Mouse (Mus musculus) liver, embryonic 14.5 days (tissue): ENCODE results near the gene Runx2.

ENCODE experiments used
- CTCF ChIP-seq: IDR thresholded peaks from 2 replicates; pipeline ENCODE4 v1.5.1; 2016; ENCODE audit warnings: antibody characterized with exemption, low read depth, control low read depth
- EP300 ChIP-seq: IDR thresholded peaks from 2 replicates; pipeline ENCODE4 v1.6.1; 2016; ENCODE audit warnings: antibody characterized with exemption, low read depth

DNA sequence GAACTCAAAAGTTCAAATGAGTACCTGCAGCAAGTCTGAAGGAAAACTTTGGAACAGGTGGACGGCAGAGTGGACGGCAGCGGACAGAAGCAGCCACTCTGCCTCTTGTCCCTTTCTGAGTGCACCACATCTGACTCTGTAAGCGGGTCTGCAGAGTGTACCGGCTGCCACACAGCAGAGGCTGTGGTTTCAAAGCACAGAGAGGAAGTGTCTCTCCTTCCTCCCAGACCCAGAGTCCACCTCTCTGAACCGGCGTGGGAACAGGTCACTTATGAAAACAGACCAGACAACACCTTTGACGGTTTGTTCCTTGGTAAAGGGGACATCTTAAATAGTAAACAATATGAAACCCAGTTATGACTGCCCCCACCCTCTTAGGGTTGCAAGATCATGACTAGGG, 207.2 kb downstream of the Runx2 start:
- TF ChIP-seq CTCF, result no peak
- TF ChIP-seq EP300, result no peak
